Mouse (Mus musculus) heart, embryonic 16.5 days (tissue): ENCODE data around the gene Herpud1. TPM values are rescaled to one million over a fixed set of nuclear protein-coding genes. Genes with fewer than 3 reads are reported as not detected.

Experiments
- ATAC-seq: fragments of 200-750 bp; cut with Nextera tagmentation; replicated peaks from 2 replicates; pipeline ENCODE4 v1.8.0; 2017; ENCODE audit warnings: moderate number of reproducible peaks; ENCODE audit not compliant: insufficient read depth, low FRiP score; ENCODE audit errors: extremely low read depth
- H3K27ac ChIP-seq: fragments of 300-500 bp; sonication (generic); 2 replicates; pipeline ENCODE4 v1.5.1; 2014; ENCODE audit warnings: mild to moderate bottlenecking, low read length, control low read depth, moderate library complexity
- H3K27me3 ChIP-seq: fragments of 300-500 bp; sonication (generic); 2 replicates; pipeline ENCODE4 v1.6.1; 2014; ENCODE audit warnings: low read length, mixed read lengths; ENCODE audit not compliant: control insufficient read depth, insufficient read depth
- H3K36me3 ChIP-seq: fragments of 300-500 bp; sonication (generic); 2 replicates; pipeline ENCODE4 v1.6.1; 2014; ENCODE audit not compliant: control insufficient read depth, insufficient read depth
- H3K4me1 ChIP-seq: fragments of 300-500 bp; sonication (generic); 2 replicates; pipeline ENCODE4 v1.6.1; 2014; ENCODE audit warnings: low read length, mixed read lengths; ENCODE audit not compliant: control insufficient read depth, insufficient read depth
- H3K4me2 ChIP-seq: fragments of 300-500 bp; sonication (generic); 2 replicates; pipeline ENCODE4 v1.6.1; 2014; ENCODE audit warnings: low read depth, mild to moderate bottlenecking, control low read depth, low read length
- H3K4me3 ChIP-seq: fragments of 300-500 bp; sonication (generic); 2 replicates; pipeline ENCODE4 v1.5.1; 2014; ENCODE audit warnings: mild to moderate bottlenecking, control low read depth, low read length
- H3K9ac ChIP-seq: fragments of 300-500 bp; sonication (generic); 2 replicates; pipeline ENCODE4 v1.6.1; 2014; ENCODE audit warnings: low read length, control low read depth
- H3K9me3 ChIP-seq: fragments of 300-500 bp; sonication (generic); replicated peaks from 2 replicates; pipeline ENCODE4 v1.6.1; 2016; ENCODE audit warnings: low read length; ENCODE audit not compliant: control insufficient read depth
- WGBS: fragments of 180-500 bp; shearing (Covaris S2); extraction: QIAGEN DNeasy Blood & Tissue Kit; methylation state at CpG from one replicate; pipeline ENCODE4 v1.1.7; 2014; 5-methylcytosine and 5-hydroxymethylcytosine counted together
- polyA plus RNA-seq: library from polyadenylated mRNA; unstranded; fragments of >200 nt; fragmentation: Nextera tagmentation; extraction: Ambion mirVana; gene quantifications from 2 replicates; pipeline ENCODE4 v1.2.1, GENCODE M21; 2015

The Herpud1 gene
- 107 and 120 TPM in 2 replicates for polyA plus RNA-seq

GRCm38 (mm10) chr8:94386214-94387026 is at the start of gene Herpud1:
TSS of gene Herpud1 (plus strand) at chr8:94386438.
- under 1% methylated on average over 64 of the region's 65 CpGs for whole genome bisulfite sequencing
- Histone ChIP-seq H3K4me3 (peak within 1 kb of the TSS; percentile 73), H3K4me1 (peaks cover 12% of the 10 kb centered on the region), H3K27ac (peak within 1 kb of the TSS; percentile 93), H3K9me3 (no peaks in the 10 kb centered on the region), H3K4me2 (peak within 1 kb of the TSS; percentile 75), H3K36me3 (peaks cover 21% of the 10 kb centered on the region), H3K9ac (peak within 1 kb of the TSS; percentile 96), H3K27me3 (no peaks in the 10 kb centered on the region)
- ATAC-seq: peak; percentile 99

GRCm38 (mm10) chr8:94337559-94337958 is 48.7 kb upstream of the Herpud1 start:
- 74% methylated on average over 8 of the region's 8 CpGs for WGBS
- Histone ChIP-seq H3K9ac (no peak overlapping the region), H3K9me3 (no peaks in the 10 kb centered on the region), H3K4me2 (no peak overlapping the region), H3K4me1 (no peaks in the 10 kb centered on the region), H3K36me3 (no peaks in the 10 kb centered on the region), H3K27me3 (no peaks in the 10 kb centered on the region), H3K27ac (no peak overlapping the region), H3K4me3 (no peak overlapping the region)
- ATAC-seq: no peak

- Histone ChIP-seq H3K4me1 (no peaks in the 10 kb centered on the region), H3K9ac (no peak overlapping the region), H3K36me3 (no peaks in the 10 kb centered on the region), H3K27me3 (no peaks in the 10 kb centered on the region), H3K27ac (no peak overlapping the region), H3K4me3 (no peak overlapping the region), H3K4me2 (no peak overlapping the region), H3K9me3 (no peaks in the 10 kb centered on the region)
- ATAC-seq: no peak
- 67% methylated on average over 7 of the region's 7 CpGs for WGBS
Observed at GRCm38 (mm10) chr8:94340796-94341195, 45.4 kb upstream of the Herpud1 start.

- Histone ChIP-seq H3K4me1 (no peaks in the 10 kb centered on the region), H3K36me3 (no peaks in the 10 kb centered on the region), H3K9ac (no peak overlapping the region), H3K27ac (no peak overlapping the region), H3K4me2 (no peak overlapping the region), H3K9me3 (no peaks in the 10 kb centered on the region), H3K4me3 (no peak overlapping the region), H3K27me3 (no peaks in the 10 kb centered on the region)
- WGBS: 82% methylated on average over 10 of the region's 10 CpGs
- no peak for ATAC-seq
Observed at GRCm38 (mm10) chr8:94342691-94343090, 43.5 kb upstream of the Herpud1 start.

GRCm38 (mm10) chr8:94343290-94343689 is 42.9 kb upstream of the Herpud1 start:
- Histone ChIP-seq H3K4me2 (no peak overlapping the region), H3K9me3 (no peaks in the 10 kb centered on the region), H3K27me3 (no peaks in the 10 kb centered on the region), H3K4me1 (peaks cover 2% of the 10 kb centered on the region), H3K36me3 (no peaks in the 10 kb centered on the region), H3K4me3 (no peak overlapping the region), H3K9ac (no peak overlapping the region), H3K27ac (no peak overlapping the region)
- 0 out of 2 replicates have a peak, but pooled peaks have one; percentile 35 for ATAC-seq
- 7% methylated on average over 6 of the region's 6 CpGs for WGBS

- no peaks in the 10 kb centered on the region for H3K9me3 ChIP-seq
- H3K9ac ChIP-seq: no peak overlapping the region
- 75% methylated on average over 11 of the region's 11 CpGs for WGBS
- H3K27ac ChIP-seq: no peak overlapping the region
- no peaks in the 10 kb centered on the region for H3K36me3 ChIP-seq
- no peak overlapping the region for H3K4me3 ChIP-seq
- no peak overlapping the region for H3K4me2 ChIP-seq
- ATAC-seq: no peak
- H3K27me3 ChIP-seq: no peaks in the 10 kb centered on the region
- peaks cover 5% of the 10 kb centered on the region for H3K4me1 ChIP-seq
Observed at GRCm38 (mm10) chr8:94343778-94344320, 42.4 kb upstream of the Herpud1 start.

GRCm38 (mm10) chr8:94345657-94346056 is 40.6 kb upstream of the Herpud1 start:
- WGBS: 85% methylated on average over 4 of the region's 4 CpGs
- H3K9me3 ChIP-seq: no peaks in the 10 kb centered on the region
- H3K27me3 ChIP-seq: no peaks in the 10 kb centered on the region
- no peak overlapping the region for H3K27ac ChIP-seq
- peaks cover 5% of the 10 kb centered on the region for H3K4me1 ChIP-seq
- H3K4me2 ChIP-seq: no peak overlapping the region
- no peak overlapping the region for H3K4me3 ChIP-seq
- ATAC-seq: no peak
- H3K9ac ChIP-seq: no peak overlapping the region
- no peaks in the 10 kb centered on the region for H3K36me3 ChIP-seq

- Histone ChIP-seq H3K27me3 (no peaks in the 10 kb centered on the region), H3K27ac (no peak overlapping the region), H3K9ac (no peak overlapping the region), H3K4me1 (peaks cover 5% of the 10 kb centered on the region), H3K4me3 (no peak overlapping the region), H3K9me3 (no peaks in the 10 kb centered on the region), H3K36me3 (no peaks in the 10 kb centered on the region), H3K4me2 (no peak overlapping the region)
- no peak for ATAC-seq
- 85% methylated on average over 13 of the region's 13 CpGs for WGBS
Observed at GRCm38 (mm10) chr8:94346264-94346663, 40.0 kb upstream of the Herpud1 start.

- no peak overlapping the region for H3K4me3 ChIP-seq
- WGBS: 43% methylated on average over 9 of the region's 9 CpGs
- no peak overlapping the region for H3K27ac ChIP-seq
- no peaks in the 10 kb centered on the region for H3K36me3 ChIP-seq
- no peak overlapping the region for H3K4me2 ChIP-seq
- H3K27me3 ChIP-seq: no peaks in the 10 kb centered on the region
- no peaks in the 10 kb centered on the region for H3K9me3 ChIP-seq
- 0 out of 2 replicates have a peak overlapping the region, but pooled peaks have one; percentile 24 for H3K9ac ChIP-seq
- H3K4me1 ChIP-seq: peaks cover 5% of the 10 kb centered on the region
- peak; percentile 50; the same call in 1 of the 2 replicates for ATAC-seq
Observed at GRCm38 (mm10) chr8:94348425-94348824, 37.8 kb upstream of the Herpud1 start.
